Mouse (Mus musculus): ENCODE measurements around the gene Gxylt2. TPM values are rescaled to one million over a fixed set of nuclear protein-coding genes. Genes with fewer than 3 reads are reported as not detected.

Gene Gxylt2
- 0.10 and 0.43 TPM in 2 replicates for polyA plus RNA-seq (2012; rRNA removed)

DNA sequence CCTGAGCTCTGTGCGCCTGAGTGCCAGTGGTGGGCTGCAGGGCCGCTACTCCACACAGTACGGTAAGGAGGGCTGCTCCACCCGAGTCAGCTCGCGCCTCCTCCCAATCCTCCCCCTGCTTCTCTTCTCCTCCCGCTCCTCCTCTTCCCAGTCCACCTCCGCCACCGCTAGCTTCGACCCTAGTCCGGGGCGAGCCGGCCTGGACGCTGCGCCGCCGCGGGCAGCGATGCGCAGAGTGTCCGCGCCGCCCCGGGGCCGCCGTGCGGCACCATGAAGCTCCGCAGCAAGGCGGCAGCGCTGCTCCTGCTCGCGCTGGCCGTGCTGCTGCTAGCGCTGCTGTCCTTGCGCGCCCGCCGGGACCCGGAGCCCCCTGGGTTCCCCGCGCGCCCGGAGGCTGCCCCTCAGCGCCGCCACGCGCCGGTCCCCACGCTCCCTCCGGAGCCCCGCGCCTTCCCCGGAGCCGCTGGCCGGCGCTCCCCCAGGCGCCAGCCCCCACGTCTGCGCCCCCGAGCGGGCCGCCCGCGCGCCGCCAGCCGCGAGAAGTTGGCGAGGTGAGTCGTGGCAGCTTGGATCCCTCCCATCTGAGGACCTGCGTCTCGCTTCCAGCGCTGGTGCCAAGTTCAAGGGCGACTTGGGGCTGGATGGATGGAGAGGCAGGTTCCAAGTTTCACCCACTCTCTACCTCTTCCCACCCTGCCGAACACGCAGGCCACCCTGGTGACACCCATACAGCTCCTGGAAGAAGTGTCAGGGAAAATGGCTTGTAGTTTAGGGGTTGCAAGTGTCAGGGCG is at the start of gene Gxylt2:
Gene Gxylt2, plus strand, starts transcription at position 161 of the 792 bp plus-strand sequence.
- 1% methylated on average over 77 of the region's 77 CpGs for WGBS
- H3K4me3 ChIP-seq (ENCODE audit: low read depth, low read length): peak within 1 kb of the TSS; percentile 51
- no peak within 1 kb of the TSS for H3K27ac ChIP-seq (ENCODE audit: insufficient read depth, low read depth, low read length)
- TF ChIP-seq CTCF (IDR thresholded peaks at IDR 0.05; ENCODE audit: extremely low read depth, insufficient read length, insufficient replicate concordance, low read depth, low read length) (no peak), POLR2A (IDR thresholded peaks at IDR 0.05; ENCODE audit: low read depth, low read length) (no peak)
- peaks cover 10% of the 10 kb centered on the region; the same call in 1 of the 2 replicates for H3K27me3 ChIP-seq (ENCODE audit: control insufficient read depth, insufficient read depth, low read length)
- H3K36me3 ChIP-seq (ENCODE audit: control insufficient read depth, insufficient read depth, low read length): no peaks in the 10 kb centered on the region
- no peaks in the 10 kb centered on the region for H3K4me1 ChIP-seq (ENCODE audit: control insufficient read depth, insufficient read depth, insufficient read length, low read length)

- WGBS: 78% methylated on average over 5 of the region's 5 CpGs
- H3K4me3 ChIP-seq (ENCODE audit: low read depth, low read length): no peak overlapping the region
- no peaks in the 10 kb centered on the region for H3K4me1 ChIP-seq (ENCODE audit: control insufficient read depth, insufficient read depth, insufficient read length, low read length)
- H3K36me3 ChIP-seq (ENCODE audit: control insufficient read depth, insufficient read depth, low read length): peaks cover 27% of the 10 kb centered on the region
- H3K27me3 ChIP-seq (ENCODE audit: control insufficient read depth, insufficient read depth, low read length): no peaks in the 10 kb centered on the region
- no peak overlapping the region for H3K27ac ChIP-seq (ENCODE audit: insufficient read depth, low read depth, low read length)
- TF ChIP-seq CTCF (IDR thresholded peaks at IDR 0.05; ENCODE audit: extremely low read depth, insufficient read length, insufficient replicate concordance, low read depth, low read length): no peak
- no peak for TF ChIP-seq POLR2A (IDR thresholded peaks at IDR 0.05; ENCODE audit: low read depth, low read length)
Measured at GRCm38 (mm10) chr6:100660395-100660794, 44.1 kb upstream of the Gxylt2 start.

DNA sequence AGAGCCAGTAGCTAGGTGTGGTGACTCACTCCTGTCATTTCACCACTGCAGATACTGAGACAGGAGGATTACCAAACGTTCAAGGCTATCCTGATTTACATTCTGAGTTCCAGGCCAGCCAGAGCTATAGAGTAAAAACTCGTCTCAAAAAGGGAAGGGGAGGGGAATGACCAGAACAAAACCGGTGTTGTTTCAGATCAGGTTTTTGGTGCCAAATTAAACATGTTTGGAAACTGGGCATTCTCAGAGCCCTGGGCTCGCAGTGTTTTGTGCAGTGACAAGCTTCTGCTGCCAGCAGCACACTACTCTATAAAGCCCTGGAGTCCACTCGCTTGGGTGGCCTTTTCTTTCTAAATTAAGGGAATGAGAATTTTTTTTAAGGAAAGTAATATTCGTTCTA is 42.3 kb upstream of the Gxylt2 start:
- Histone ChIP-seq H3K27ac (ENCODE audit: insufficient read depth, low read depth, low read length) (no peak overlapping the region), H3K36me3 (ENCODE audit: control insufficient read depth, insufficient read depth, low read length) (peaks cover 27% of the 10 kb centered on the region), H3K4me3 (ENCODE audit: low read depth, low read length) (no peak overlapping the region), H3K4me1 (ENCODE audit: control insufficient read depth, insufficient read depth, insufficient read length, low read length) (no peaks in the 10 kb centered on the region), H3K27me3 (ENCODE audit: control insufficient read depth, insufficient read depth, low read length) (no peaks in the 10 kb centered on the region)
- 69% methylated on average over 6 of the region's 6 CpGs for WGBS
- TF ChIP-seq CTCF (IDR thresholded peaks at IDR 0.05; ENCODE audit: extremely low read depth, insufficient read length, insufficient replicate concordance, low read depth, low read length) (no peak), POLR2A (IDR thresholded peaks at IDR 0.05; ENCODE audit: low read depth, low read length) (no peak)

- Histone ChIP-seq H3K36me3 (ENCODE audit: control insufficient read depth, insufficient read depth, low read length) (peaks cover 22% of the 10 kb centered on the region), H3K4me3 (ENCODE audit: low read depth, low read length) (no peak overlapping the region), H3K27me3 (ENCODE audit: control insufficient read depth, insufficient read depth, low read length) (no peaks in the 10 kb centered on the region), H3K4me1 (ENCODE audit: control insufficient read depth, insufficient read depth, insufficient read length, low read length) (0 out of 2 replicates have a peak, but pooled peaks cover 2% of the 10 kb centered on the region), H3K27ac (ENCODE audit: insufficient read depth, low read depth, low read length) (no peak overlapping the region)
- WGBS: 81% methylated on average over 8 of the region's 8 CpGs
- TF ChIP-seq POLR2A (IDR thresholded peaks at IDR 0.05; ENCODE audit: low read depth, low read length): no peak
- TF ChIP-seq CTCF (IDR thresholded peaks at IDR 0.05; ENCODE audit: extremely low read depth, insufficient read length, insufficient replicate concordance, low read depth, low read length): no peak
Measured at GRCm38 (mm10) chr6:100667644-100668043, 36.9 kb upstream of the Gxylt2 start.

DNA sequence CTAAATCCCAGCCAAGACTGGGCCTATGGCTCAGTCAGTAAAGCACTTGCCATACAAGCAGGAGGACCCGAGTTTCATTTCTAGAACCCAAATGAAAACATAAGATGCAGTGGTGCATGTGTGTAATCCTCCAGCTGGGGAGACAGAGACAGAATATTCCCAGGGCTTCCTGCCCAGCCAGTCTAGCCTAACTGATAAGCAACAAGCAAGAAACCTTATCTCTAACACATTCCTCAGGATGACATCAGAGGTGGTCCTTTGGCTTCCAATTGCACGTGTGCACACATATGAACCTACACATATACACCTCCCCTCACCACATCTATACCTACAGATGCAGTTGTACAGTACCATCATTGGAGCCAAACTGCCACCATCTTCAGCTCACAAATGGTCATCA is 35.7 kb upstream of the Gxylt2 start:
- H3K36me3 ChIP-seq (ENCODE audit: control insufficient read depth, insufficient read depth, low read length): peaks cover 11% of the 10 kb centered on the region
- TF ChIP-seq CTCF (IDR thresholded peaks at IDR 0.05; ENCODE audit: extremely low read depth, insufficient read length, insufficient replicate concordance, low read depth, low read length) (no peak), POLR2A (IDR thresholded peaks at IDR 0.05; ENCODE audit: low read depth, low read length) (no peak)
- H3K27ac ChIP-seq (ENCODE audit: insufficient read depth, low read depth, low read length): no peak overlapping the region
- 0 out of 2 replicates have a peak, but pooled peaks cover 2% of the 10 kb centered on the region for H3K4me1 ChIP-seq (ENCODE audit: control insufficient read depth, insufficient read depth, insufficient read length, low read length)
- no peaks in the 10 kb centered on the region for H3K27me3 ChIP-seq (ENCODE audit: control insufficient read depth, insufficient read depth, low read length)
- no peak overlapping the region for H3K4me3 ChIP-seq (ENCODE audit: low read depth, low read length)
- 51% methylated on average over 2 of the region's 2 CpGs for WGBS

- Histone ChIP-seq H3K4me1 (ENCODE audit: control insufficient read depth, insufficient read depth, insufficient read length, low read length) (peaks cover 2% of the 10 kb centered on the region; the same call in 1 of the 2 replicates), H3K27me3 (ENCODE audit: control insufficient read depth, insufficient read depth, low read length) (no peaks in the 10 kb centered on the region), H3K27ac (ENCODE audit: insufficient read depth, low read depth, low read length) (0 out of 2 replicates have a peak overlapping the region, but pooled peaks have one; percentile 28), H3K4me3 (ENCODE audit: low read depth, low read length) (peak overlapping the region; percentile 85), H3K36me3 (ENCODE audit: control insufficient read depth, insufficient read depth, low read length) (no peaks in the 10 kb centered on the region; the same call in 1 of the 2 replicates)
- TF ChIP-seq POLR2A (IDR thresholded peaks at IDR 0.05; ENCODE audit: low read depth, low read length) (no peak), CTCF (IDR thresholded peaks at IDR 0.05; ENCODE audit: extremely low read depth, insufficient read length, insufficient replicate concordance, low read depth, low read length) (no peak)
- WGBS: under 1% methylated on average over 32 of the region's 32 CpGs
Measured at GRCm38 (mm10) chr6:100670370-100670841, 34.1 kb upstream of the Gxylt2 start.

DNA sequence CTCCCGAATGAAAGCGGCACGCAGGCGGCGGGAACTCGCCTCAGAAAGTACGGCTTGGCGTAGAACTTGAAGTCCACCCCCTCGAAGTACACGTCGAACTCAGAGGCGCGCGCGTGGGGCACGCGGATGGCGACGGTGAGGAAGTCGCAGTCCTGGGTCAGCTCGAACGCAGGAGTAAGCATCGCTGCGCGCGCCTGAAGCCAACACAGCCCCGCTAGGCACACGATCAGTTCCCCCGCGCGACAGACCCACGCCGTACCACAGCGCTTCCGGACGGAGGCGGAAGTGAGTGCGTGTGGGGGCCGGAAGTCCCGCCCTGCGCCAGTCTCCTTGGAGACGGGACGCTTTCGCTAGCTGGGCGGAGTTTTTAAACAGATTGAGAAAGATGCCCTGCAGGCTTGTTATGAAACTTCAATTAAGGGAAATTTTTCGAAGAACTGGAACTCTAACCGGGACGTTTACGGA is 33.6 kb upstream of the Gxylt2 start, which contains the start of gene Shq1:
Gene Shq1, minus strand, starts transcription at position 278 of the 465 bp plus-strand sequence.
- Histone ChIP-seq H3K27me3 (ENCODE audit: control insufficient read depth, insufficient read depth, low read length) (no peaks in the 10 kb centered on the region), H3K4me3 (ENCODE audit: low read depth, low read length) (peak within 1 kb of the TSS; percentile 85), H3K36me3 (ENCODE audit: control insufficient read depth, insufficient read depth, low read length) (no peaks in the 10 kb centered on the region), H3K27ac (ENCODE audit: insufficient read depth, low read depth, low read length) (0 out of 2 replicates have a peak within 1 kb of the TSS, but pooled peaks have one; percentile 28), H3K4me1 (ENCODE audit: control insufficient read depth, insufficient read depth, insufficient read length, low read length) (peaks cover 2% of the 10 kb centered on the region; the same call in 1 of the 2 replicates)
- TF ChIP-seq CTCF (IDR thresholded peaks at IDR 0.05; ENCODE audit: extremely low read depth, insufficient read length, insufficient replicate concordance, low read depth, low read length) (no peak), POLR2A (IDR thresholded peaks at IDR 0.05; ENCODE audit: low read depth, low read length) (peak; percentile 36; the same call in 1 of the 2 replicates)
- under 1% methylated on average over 49 of the region's 49 CpGs for WGBS
